Mouse (Mus musculus) heart, embryonic 14.5 days (tissue): ENCODE data around the gene Vps36. TPM values are rescaled to one million over a fixed set of nuclear protein-coding genes. Genes with fewer than 3 reads are reported as not detected.

ENCODE experiments used
- ATAC-seq: fragments of 200-750 bp; cut with Nextera tagmentation; 2 replicates; pipeline ENCODE4 v1.8.0; 2017; ENCODE audit warnings: low read depth, moderate TSS enrichment; ENCODE audit not compliant: insufficient number of reproducible peaks, insufficient read depth, low FRiP score
- H3K27ac ChIP-seq, 2 experiments: fragments of 200-500 bp in 1 of 2; fragments of 300-500 bp in 1 of 2; sonication (generic) in 1 of 2; replicated peaks in 1 of 2; 2 replicates each; pipeline ENCODE4 v1.5.1; 2012 to 2014; ENCODE audit warnings: low read depth in 2 of 2, low read length in 2 of 2, control low read depth in 1 of 2, mild to moderate bottlenecking in 1 of 2, mixed read lengths in 1 of 2; ENCODE audit not compliant: control insufficient read depth in 1 of 2, insufficient read depth in 1 of 2
- H3K27me3 ChIP-seq: fragments of 300-500 bp; sonication (generic); 2 replicates; pipeline ENCODE4 v1.6.1; 2014; ENCODE audit warnings: mild to moderate bottlenecking, low read length, control low read depth; ENCODE audit not compliant: control insufficient read depth, insufficient read depth
- H3K36me3 ChIP-seq: fragments of 300-500 bp; sonication (generic); 2 replicates; pipeline ENCODE4 v1.6.1; 2014; ENCODE audit warnings: mild to moderate bottlenecking, control low read depth, low read length, mixed read lengths; ENCODE audit not compliant: control insufficient read depth, insufficient read depth
- H3K4me1 ChIP-seq, 2 experiments: fragments of 200-500 bp in 1 of 2; fragments of 300-500 bp in 1 of 2; sonication (generic) in 1 of 2; 2 replicates each; pipeline ENCODE4 v1.6.1; 2012 to 2014; ENCODE audit warnings: low read length in 2 of 2, control low read depth in 1 of 2, mixed read lengths in 1 of 2; ENCODE audit not compliant: control insufficient read depth in 2 of 2, insufficient read depth in 2 of 2
- H3K4me2 ChIP-seq: fragments of 300-500 bp; sonication (generic); 2 replicates; pipeline ENCODE4 v1.6.1; 2014; ENCODE audit warnings: mild to moderate bottlenecking, low read length
- H3K4me3 ChIP-seq, 2 experiments: fragments of 200-500 bp in 1 of 2; fragments of 300-500 bp in 1 of 2; sonication (generic) in 1 of 2; 2 replicates each; pipeline ENCODE4 v1.5.1; 2012 to 2014; ENCODE audit warnings: low read length in 2 of 2, mild to moderate bottlenecking in 2 of 2, control low read depth in 1 of 2, low read depth in 1 of 2, moderate library complexity in 1 of 2; ENCODE audit not compliant: control insufficient read depth in 1 of 2, insufficient read depth in 1 of 2
- H3K9ac ChIP-seq: fragments of 300-500 bp; sonication (generic); 2 replicates; pipeline ENCODE4 v1.6.1; 2014; ENCODE audit warnings: mild to moderate bottlenecking, low read length
- H3K9me3 ChIP-seq: fragments of 300-500 bp; sonication (generic); 2 replicates; pipeline ENCODE4 v1.6.1; 2016; ENCODE audit warnings: low read length, control low read depth; ENCODE audit not compliant: control insufficient read depth
- WGBS: fragments of 180-500 bp; shearing (Covaris S2); extraction: QIAGEN DNeasy Blood & Tissue Kit; methylation state at CpG from one replicate; pipeline ENCODE4 v1.1.7; 2014; 5-methylcytosine and 5-hydroxymethylcytosine counted together
- polyA plus RNA-seq: library from polyadenylated mRNA; unstranded; fragments of >200 nt; fragmentation: Nextera tagmentation; extraction: Ambion mirVana; gene quantifications from 2 replicates; pipeline ENCODE4 v1.2.1, GENCODE M21; 2014

Vps36 gene
- polyA plus RNA-seq, 1 experiment from 2014 or later = 22.4 TPM

- ATAC-seq = no peak
Observed at GRCm38 (mm10) chr8:22258946-22259450, 66.4 kb downstream of the Vps36 start.

GRCm38 (mm10) chr8:22259531-22259930, 66.9 kb downstream of the Vps36 start:
- 0 out of 2 replicates have a peak, but pooled peaks cover 4% of the 10 kb centered on the region for H3K36me3 ChIP-seq
- no peaks in the 10 kb centered on the region for H3K27me3 ChIP-seq
- H3K4me3 ChIP-seq = no peak overlapping the region
- no peak for ATAC-seq
- no peak overlapping the region for H3K9ac ChIP-seq
- 80% methylated on average over 12 of the region's 12 CpGs for WGBS
- peak overlapping the region in 1 of 2 experiments; percentile 59; a peak in 1 of 4 replicates for H3K27ac ChIP-seq
- H3K9me3 ChIP-seq = no peaks in the 10 kb centered on the region
- no peak overlapping the region for H3K4me2 ChIP-seq
- H3K4me1 ChIP-seq = peaks cover 5 to 21% of the 10 kb centered on the region in 2 experiments; a peak in 2 of 4 replicates

More at GRCm38 (mm10) chr8:22258946-22259450, 66.4 kb downstream of the Vps36 start:
- H3K27me3 ChIP-seq = no peaks in the 10 kb centered on the region
- H3K4me1 ChIP-seq = peaks cover 5 to 21% of the 10 kb centered on the region in 2 experiments; a peak in 2 of 4 replicates
- H3K9ac ChIP-seq = no peak overlapping the region
- H3K4me3 ChIP-seq = no peak overlapping the region
- peaks cover 4% of the 10 kb centered on the region; the same call in 1 of the 2 replicates for H3K9me3 ChIP-seq
- 82% methylated on average over 18 of the region's 18 CpGs for WGBS
- H3K27ac ChIP-seq = no peak overlapping the region
- H3K36me3 ChIP-seq = 0 out of 2 replicates have a peak, but pooled peaks cover 4% of the 10 kb centered on the region
- H3K4me2 ChIP-seq = no peak overlapping the region

GRCm38 (mm10) chr8:22260091-22260722, 67.6 kb downstream of the Vps36 start:
- Histone ChIP-seq H3K36me3 (0 out of 2 replicates have a peak, but pooled peaks cover 4% of the 10 kb centered on the region), H3K9ac (no peak overlapping the region; the same call in 1 of the 2 replicates), H3K4me3 (no peak overlapping the region), H3K4me1 (peaks cover 5 to 21% of the 10 kb centered on the region in 2 experiments; a peak in 2 of 4 replicates), H3K27me3 (no peaks in the 10 kb centered on the region), H3K4me2 (peak overlapping the region; percentile 13; the same call in 1 of the 2 replicates), H3K27ac (peak overlapping the region; percentile 4 to 59; a peak in 1 of 4 replicates), H3K9me3 (no peaks in the 10 kb centered on the region)
- WGBS = 5% methylated on average over 9 of the region's 9 CpGs
- no peak for ATAC-seq

- no peak overlapping the region for H3K9ac ChIP-seq
- ATAC-seq = no peak
- 0 out of 2 replicates have a peak, but pooled peaks cover under 1% of the 10 kb centered on the region for H3K36me3 ChIP-seq
- H3K9me3 ChIP-seq = no peaks in the 10 kb centered on the region
- no peak overlapping the region for H3K4me2 ChIP-seq
- 79% methylated on average over 3 of the region's 3 CpGs for WGBS
- no peak overlapping the region for H3K4me3 ChIP-seq
- no peaks in the 10 kb centered on the region for H3K27me3 ChIP-seq
- no peak overlapping the region for H3K27ac ChIP-seq
- peaks cover 5 to 13% of the 10 kb centered on the region in 2 experiments; a peak in 2 of 4 replicates for H3K4me1 ChIP-seq
Observed at GRCm38 (mm10) chr8:22262267-22262666, 69.7 kb downstream of the Vps36 start.

GRCm38 (mm10) chr8:22264292-22264691, 71.7 kb downstream of the Vps36 start:
- Histone ChIP-seq H3K4me3 (no peak overlapping the region), H3K36me3 (no peaks in the 10 kb centered on the region), H3K27ac (no peak overlapping the region), H3K9me3 (no peaks in the 10 kb centered on the region), H3K4me1 (peaks cover 5 to 13% of the 10 kb centered on the region in 2 experiments; a peak in 2 of 4 replicates), H3K9ac (no peak overlapping the region), H3K4me2 (no peak overlapping the region), H3K27me3 (no peaks in the 10 kb centered on the region)
- 76% methylated on average over 6 of the region's 6 CpGs for WGBS
- no peak for ATAC-seq

GRCm38 (mm10) chr8:22264787-22265186, 72.2 kb downstream of the Vps36 start:
- H3K27ac ChIP-seq = no peak overlapping the region
- 71% methylated on average over 6 of the region's 6 CpGs for WGBS
- no peak for ATAC-seq

GRCm38 (mm10) chr8:22265194-22265593, 72.6 kb downstream of the Vps36 start:
- Histone ChIP-seq H3K27me3 (no peaks in the 10 kb centered on the region), H3K9ac (no peak overlapping the region), H3K4me3 (no peak overlapping the region), H3K27ac (no peak overlapping the region), H3K9me3 (no peaks in the 10 kb centered on the region), H3K4me1 (peaks cover 3 to 6% of the 10 kb centered on the region in 2 experiments; a peak in 2 of 4 replicates), H3K36me3 (no peaks in the 10 kb centered on the region), H3K4me2 (no peak overlapping the region)
- 88% methylated on average over 1 of the region's 1 CpGs for WGBS
- ATAC-seq = no peak

More at GRCm38 (mm10) chr8:22264787-22265186, 72.2 kb downstream of the Vps36 start:
- Histone ChIP-seq H3K4me1 (peaks cover 3 to 11% of the 10 kb centered on the region in 2 experiments; a peak in 2 of 4 replicates), H3K36me3 (no peaks in the 10 kb centered on the region), H3K9ac (no peak overlapping the region), H3K4me2 (no peak overlapping the region), H3K9me3 (no peaks in the 10 kb centered on the region), H3K27me3 (no peaks in the 10 kb centered on the region), H3K4me3 (no peak overlapping the region)
